Mouse (Mus musculus): ENCODE results near the gene Hsph1.

Gene Hsph1

GRCm38 (mm10) chr5:149642366-149642765 lies 6.2 kb upstream of the Hsph1 start:
- DNase-seq (ENCODE audit: low read depth, low spot score): peak; percentile 45

- peak; percentile 98 for DNase-seq (ENCODE audit: low read depth, low spot score)
Measured at GRCm38 (mm10) chr5:149641277-149641892, 5.2 kb upstream of the Hsph1 start.

GRCm38 (mm10) chr5:149637306-149637705 lies 1.1 kb upstream of the Hsph1 start:
- no peak for DNase-seq (ENCODE audit: low read depth, low spot score)

GRCm38 (mm10) chr5:149635556-149635955 lies 620 bp downstream of the Hsph1 start:
- DNase-seq (ENCODE audit: low read depth, low spot score): no peak

- no peak for DNase-seq (ENCODE audit: low read depth, low spot score)
Measured at GRCm38 (mm10) chr5:149634409-149635035, 1.7 kb downstream of the Hsph1 start.

- DNase-seq (ENCODE audit: low read depth, low spot score): no peak
Measured at GRCm38 (mm10) chr5:149625547-149625946, 10.6 kb downstream of the Hsph1 start.

GRCm38 (mm10) chr5:149623815-149624675 lies 12.1 kb downstream of the Hsph1 start:
- DNase-seq (ENCODE audit: low read depth, low spot score): no peak

GRCm38 (mm10) chr5:149622644-149623043 lies 13.5 kb downstream of the Hsph1 start:
- no peak for DNase-seq (ENCODE audit: low read depth, low spot score)

GRCm38 (mm10) chr5:149622152-149622551 lies 14.0 kb downstream of the Hsph1 start:
- DNase-seq (ENCODE audit: low read depth, low spot score): peak; percentile 85

- DNase-seq (ENCODE audit: low read depth, low spot score): no peak
Measured at GRCm38 (mm10) chr5:149617776-149618425, 18.3 kb downstream of the Hsph1 start.

GRCm38 (mm10) chr5:149616817-149617216 lies 19.4 kb downstream of the Hsph1 start:
- no peak for DNase-seq (ENCODE audit: low read depth, low spot score)

- peak; percentile 69 for DNase-seq (ENCODE audit: low read depth, low spot score)
Measured at GRCm38 (mm10) chr5:149616138-149616537, 20.0 kb downstream of the Hsph1 start.

GRCm38 (mm10) chr5:149612740-149613139 lies 23.4 kb downstream of the Hsph1 start:
- DNase-seq (ENCODE audit: low read depth, low spot score): no peak

GRCm38 (mm10) chr5:149612165-149612518 lies 24.0 kb downstream of the Hsph1 start:
- no peak for DNase-seq (ENCODE audit: low read depth, low spot score)

- DNase-seq (ENCODE audit: low read depth, low spot score): no peak
Measured at GRCm38 (mm10) chr5:149611476-149612164, 24.6 kb downstream of the Hsph1 start.

GRCm38 (mm10) chr5:149607083-149607720 lies 29.0 kb downstream of the Hsph1 start:
- no peak for DNase-seq (ENCODE audit: low read depth, low spot score)

- DNase-seq (ENCODE audit: low read depth, low spot score): no peak
Measured at GRCm38 (mm10) chr5:149603241-149603640, 32.9 kb downstream of the Hsph1 start.

- no peak for DNase-seq (ENCODE audit: low read depth, low spot score)
Measured at GRCm38 (mm10) chr5:149601996-149602395, 34.2 kb downstream of the Hsph1 start.

GRCm38 (mm10) chr5:149597351-149597750 lies 38.8 kb downstream of the Hsph1 start:
- peak; percentile 56 for DNase-seq (ENCODE audit: low read depth, low spot score)

- DNase-seq (ENCODE audit: low read depth, low spot score): no peak
Measured at GRCm38 (mm10) chr5:149594215-149594614, 42.0 kb downstream of the Hsph1 start.

- DNase-seq (ENCODE audit: low read depth, low spot score): peak; percentile 54
Measured at GRCm38 (mm10) chr5:149589932-149590331, 46.2 kb downstream of the Hsph1 start.
